Mouse (Mus musculus): ENCODE results near the gene Nup88. TPM values are rescaled to one million over a fixed set of nuclear protein-coding genes. Genes with fewer than 3 reads are reported as not detected.
A peak's percentile ranks its signal among the peaks of the same experiment; 100 is the strongest.
"Not testable (repeated sequence)": the region's sequence is repeated elsewhere in the genome, so short reads cannot be mapped to it uniquely, and the experiment has no call there.

Nup88 gene
- total RNA-seq, 2 experiments from 2014 or later, result 53.2 to 55.8 TPM

GRCm38 (mm10) chr11:70906681-70907080, 63.1 kb downstream of the Nup88 start:
- peak in 1 of 2 experiments; percentile 17 for DNase-seq (ENCODE audit: extremely low spot score in 1 of 2, low spot score in 2 of 2)
- no peak overlapping the region for H3K4me3 ChIP-seq
- intact Hi-C loops (cut with DNase I), result no loop called here
- no peak for TF ChIP-seq CTCF (IDR thresholded peaks at IDR 0.05)
- no peak overlapping the region for H3K27ac ChIP-seq

GRCm38 (mm10) chr11:70898182-70898581, 71.6 kb downstream of the Nup88 start:
- DNase-seq (ENCODE audit: extremely low spot score in 1 of 2, low spot score in 2 of 2); H3K4me3 ChIP-seq; H3K27ac ChIP-seq; intact Hi-C loops (cut with DNase I): not testable (repeated sequence)

GRCm38 (mm10) chr11:70897680-70898079, 72.1 kb downstream of the Nup88 start:
- H3K4me3 ChIP-seq, result no peak overlapping the region
- TF ChIP-seq CTCF (IDR thresholded peaks at IDR 0.05), result no peak
- DNase-seq (ENCODE audit: extremely low spot score in 1 of 2, low spot score in 2 of 2), result no peak
- intact Hi-C loops (cut with DNase I), result no loop called here
- no peak overlapping the region for H3K27ac ChIP-seq

Other genes with a start within 250 kb of the Nup88 start
- 10 to 100 TPM; 18.2 to 19.5 TPM for gene Zfp3, start 205.8 kb downstream of the Nup88 start, total RNA-seq (2021)
- gene Scimp, start 157.4 kb downstream of the Nup88 start, total RNA-seq (2021), result not detected
- gene Rabep1, start 125.2 kb downstream of the Nup88 start, total RNA-seq (2021), result 100 to 1,000 TPM; 125 to 132 TPM
- gene Rpain, start 240 bp upstream of the Nup88 start, total RNA-seq (2021), result 10 to 100 TPM; 34.0 to 40.5 TPM
- 10 to 100 TPM; 83.8 to 93.9 TPM for gene C1qbp, start 13.1 kb upstream of the Nup88 start, total RNA-seq (2021)
- 10 to 100 TPM; 27.6 to 34.1 TPM for gene Dhx33, start 34.5 kb upstream of the Nup88 start, total RNA-seq (2021)
- gene Mis12, start 49.6 kb upstream of the Nup88 start, total RNA-seq (2021), result 10 to 100 TPM; 18.6 to 18.9 TPM
- 10 to 100 TPM; 22.2 to 24.5 TPM for gene Derl2, start 49.9 kb upstream of the Nup88 start, total RNA-seq (2021)
- gene 6330403K07Rik, start 63.5 kb upstream of the Nup88 start, total RNA-seq (2021), result 100 to 1,000 TPM; 254 to 260 TPM
- under 1 TPM; 0.45 to 0.47 TPM for gene Nlrp1a, start 174.7 kb upstream of the Nup88 start, total RNA-seq (2021)

Data from left cerebral cortex, adult 2 months (tissue).